Mouse (Mus musculus) small intestine, adult 2 months (tissue): ENCODE measurements at regions not wholly inside any gene's neighbourhood (a gene's known extent, or its start where the extent isn't known, plus 50 kb on each side); places are given as distances from the start of the nearest gene placed in this dataset.

Source experiments
- CTCF ChIP-seq: fragments of 200-500 bp; IDR thresholded peaks from 2 replicates; pipeline ENCODE4 v1.5.1; 2012; ENCODE audit warnings: low read depth, mild to moderate bottlenecking, control low read depth, inconsistent platforms, low read length, moderate library complexity, mixed read lengths; ENCODE audit not compliant: insufficient replicate concordance, insufficient read length; ENCODE audit errors: extremely low read depth
- POLR2A ChIP-seq: fragments of 200-500 bp; IDR thresholded peaks from 2 replicates; pipeline ENCODE4 v1.6.1; 2012; ENCODE audit warnings: low read depth, mild to moderate bottlenecking, control low read depth, inconsistent platforms, low read length, moderate library complexity

- TF ChIP-seq CTCF = no peak
- no peak for TF ChIP-seq POLR2A
Observed at GRCm38 (mm10) chr3:134114501-134114900, 121.8 kb upstream of the Cxxc4 start.
